Mouse (Mus musculus) CH12.LX (cell line): ENCODE measurements around the gene Hepacam2. TPM values are rescaled to one million over a fixed set of nuclear protein-coding genes. Genes with fewer than 3 reads are reported as not detected.
A peak's percentile ranks its signal among the peaks of the same experiment; 100 is the strongest.

Experiments used
- DNase-seq: peaks from one replicate; pipeline ENCODE4 v3.0.0-alpha.2; 2013; ENCODE audit errors: extremely low read depth
- H3K27ac ChIP-seq: 2 replicates; pipeline ENCODE4 v1.5.1; 2012; ENCODE audit warnings: low read depth, mild to moderate bottlenecking, control low read depth, moderate library complexity; ENCODE audit not compliant: insufficient read depth
- H3K27me3 ChIP-seq: replicated peaks from 2 replicates; pipeline ENCODE3; 2012; ENCODE audit warnings: inconsistent platforms
- H3K36me3 ChIP-seq, 2 experiments: replicated peaks in 1 of 2; 2 replicates each; pipeline versions ENCODE3 to v1.6.1; 2012; ENCODE audit warnings: inconsistent platforms in 1 of 2, low read length in 1 of 2, mild to moderate bottlenecking in 1 of 2, mixed read lengths in 1 of 2, moderate library complexity in 1 of 2; ENCODE audit not compliant: control insufficient read depth in 1 of 2, insufficient read depth in 1 of 2
- H3K4me1 ChIP-seq, 2 experiments: 2 replicates each; pipeline ENCODE4 v1.6.1; 2012; ENCODE audit warnings: inconsistent platforms in 1 of 2, moderate library complexity in 1 of 2; ENCODE audit not compliant: insufficient read depth in 2 of 2, control insufficient read depth in 1 of 2
- H3K4me2 ChIP-seq: 2 replicates; pipeline ENCODE4 v1.6.1; 2012; ENCODE audit warnings: low read depth, mild to moderate bottlenecking, control low read depth; ENCODE audit not compliant: poor library complexity, insufficient read depth, severe bottlenecking
- H3K4me3 ChIP-seq, 3 experiments: fragments of 150-350 bp in 1 of 3; sonication (generic) in 1 of 3; replicated peaks in 1 of 3; 2 replicates each; pipeline versions ENCODE3 to v1.5.1; 2011 to 2012; ENCODE audit warnings: low read depth in 2 of 3, low read length in 2 of 3, mild to moderate bottlenecking in 2 of 3, moderate library complexity in 2 of 3, control low read depth in 1 of 3, improper control_type of control experiment in 1 of 3, inconsistent platforms in 1 of 3, mixed read lengths in 1 of 3; ENCODE audit not compliant: poor library complexity in 1 of 3
- H3K79me2 ChIP-seq: replicated peaks from 2 replicates; pipeline ENCODE4 v1.6.1; 2012; ENCODE audit warnings: mild to moderate bottlenecking, moderate library complexity; ENCODE audit not compliant: control insufficient read depth, poor library complexity, insufficient read depth, severe bottlenecking; ENCODE audit errors: extremely low read depth
- H3K9ac ChIP-seq: 2 replicates; pipeline ENCODE4 v1.6.1; 2012; ENCODE audit warnings: low read depth, mild to moderate bottlenecking, control low read depth, moderate library complexity; ENCODE audit not compliant: insufficient read depth
- H3K9me3 ChIP-seq: replicated peaks from 2 replicates; pipeline ENCODE3; 2012; ENCODE audit warnings: low read length, inconsistent platforms, mixed read lengths
- BHLHE40 ChIP-seq: IDR thresholded peaks from 2 replicates; pipeline ENCODE4 v1.6.1; 2011; ENCODE audit warnings: mild to moderate bottlenecking, low read depth, low read length, improper control_type of control experiment
- EP300 ChIP-seq: IDR thresholded peaks from 2 replicates; pipeline ENCODE4 v1.6.1; 2011; ENCODE audit warnings: low read length, improper control_type of control experiment
- GABPA ChIP-seq: IDR thresholded peaks from 2 replicates; pipeline ENCODE4 v1.6.1; 2012; ENCODE audit warnings: low read depth, low read length, improper control_type of control experiment, inconsistent platforms; ENCODE audit not compliant: insufficient replicate concordance
- IRF4 ChIP-seq: IDR thresholded peaks from 2 replicates; pipeline ENCODE4 v1.6.1; 2014; ENCODE audit warnings: low read depth, mild to moderate bottlenecking, inconsistent platforms, low read length, improper control_type of control experiment
- JUND ChIP-seq: conservative IDR thresholded peaks from 2 replicates; pipeline ENCODE4 v1.6.1; 2011; ENCODE audit warnings: low read depth, low read length, improper control_type of control experiment
- MAFK ChIP-seq: IDR thresholded peaks from 2 replicates; pipeline ENCODE4 v1.6.1; 2011; ENCODE audit warnings: low read length, improper control_type of control experiment; ENCODE audit not compliant: insufficient replicate concordance
- MXI1 ChIP-seq: IDR thresholded peaks from 2 replicates; pipeline ENCODE4 v1.6.1; 2011; ENCODE audit warnings: mild to moderate bottlenecking, low read depth, low read length, improper control_type of control experiment
- RCOR1 ChIP-seq: conservative IDR thresholded peaks from 2 replicates; pipeline ENCODE4 v1.6.1; 2012; ENCODE audit warnings: low read depth, mild to moderate bottlenecking, inconsistent platforms, low read length, improper control_type of control experiment
- SMC3 ChIP-seq: IDR thresholded peaks from 2 replicates; pipeline ENCODE4 v1.6.1; 2011; ENCODE audit warnings: low read depth, low read length, improper control_type of control experiment
- TBP ChIP-seq: conservative IDR thresholded peaks from 2 replicates; pipeline ENCODE4 v1.6.1; 2011; ENCODE audit warnings: low read depth, low read length, improper control_type of control experiment
- TCF12 ChIP-seq: IDR thresholded peaks from 2 replicates; pipeline ENCODE4 v1.6.1; 2014; ENCODE audit warnings: low read depth, mild to moderate bottlenecking, inconsistent platforms, low read length, improper control_type of control experiment
- USF2 ChIP-seq: conservative IDR thresholded peaks from 2 replicates; pipeline ENCODE4 v1.6.1; 2011; ENCODE audit warnings: low read depth, low read length, improper control_type of control experiment
- ZKSCAN1 ChIP-seq: IDR thresholded peaks from 2 replicates; pipeline ENCODE4 v1.6.1; 2012; ENCODE audit warnings: low read depth, inconsistent platforms, low read length, improper control_type of control experiment, borderline replicate concordance
- ZMIZ1 ChIP-seq: IDR thresholded peaks from 2 replicates; pipeline ENCODE4 v1.6.1; 2012; ENCODE audit warnings: low read depth, mild to moderate bottlenecking, inconsistent platforms, low read length, improper control_type of control experiment
- dilution Hi-C: fragments of 300-500 bp; cut with MboI; formaldehyde crosslinking; loops from 2 replicates; pipeline ENCODE4 v1.14.3; 2020; ENCODE audit warnings: low sequenced_read_pairs; ENCODE audit not compliant: extremely low pct_unique_long_range_greater_than_20kb, extremely low pct_ligation_motif_present
- in situ Hi-C: fragments of 300-500 bp; cut with MboI; formaldehyde crosslinking; loops from 3 replicates; pipeline ENCODE4 v1.14.3; 2019; ENCODE audit warnings: low sequenced_read_pairs, low pct_ligation_motif_present, low pct_unique_long_range_greater_than_20kb, mixed read lengths
- polyA plus RNA-seq: library from polyadenylated mRNA; unstranded; fragments of >175 nt; gene quantifications from 2 replicates; pipeline ENCODE4 v1.2.1, GENCODE M21; 2012; ENCODE audit warnings: low read depth; ENCODE audit not compliant: insufficient read length
- total RNA-seq, 2 experiments: library from RNA; depleted of rRNA; stranded (reverse); fragments of 300-350 nt in 1 of 2; fragments of >200 nt in 1 of 2; gene quantifications; 2 replicates each; pipeline ENCODE4 v1.2.3; 2012 to 2014

Gene Hepacam2
- total and polyA plus RNA-seq, 3 experiments: 13.3 to 50.7 (median 37.4) TPM

- no peak overlapping the region for H3K27ac ChIP-seq
- TF ChIP-seq USF2 (no peak), GABPA (no peak)
- no peak overlapping the region for H3K9ac ChIP-seq
- H3K79me2 ChIP-seq: no peaks in the 10 kb centered on the region
- dilution Hi-C loops (no loop called here), in situ Hi-C loops (no loop called here)
- peaks cover 9 to 48% of the 10 kb centered on the region in 2 experiments for H3K36me3 ChIP-seq
- no peak overlapping the region for H3K4me3 ChIP-seq
- no peak overlapping the region for H3K4me2 ChIP-seq
- H3K27me3 ChIP-seq: no peaks in the 10 kb centered on the region
- H3K9me3 ChIP-seq: no peaks in the 10 kb centered on the region
- peaks cover 2 to 3% of the 10 kb centered on the region in 2 experiments; a peak in 2 of 4 replicates for H3K4me1 ChIP-seq
- no peak for DNase-seq
Measured at GRCm38 (mm10) chr6:3487355-3487754, 10.7 kb downstream of the Hepacam2 start.

- H3K27me3 ChIP-seq: no peaks in the 10 kb centered on the region
- in situ Hi-C loops (no loop called here), dilution Hi-C loops (no loop called here)
- no peaks in the 10 kb centered on the region for H3K79me2 ChIP-seq
- no peak for TF ChIP-seq MAFK
- TF ChIP-seq SMC3: no peak
- no peak for TF ChIP-seq USF2
- TF ChIP-seq IRF4: no peak
- no peak for TF ChIP-seq JUND
- no peak for TF ChIP-seq ZKSCAN1
- no peak for TF ChIP-seq EP300
- no peak for TF ChIP-seq ZMIZ1
- TF ChIP-seq RCOR1: no peak
- TF ChIP-seq MXI1: no peak
- TF ChIP-seq TBP: no peak
- no peak overlapping the region for H3K27ac ChIP-seq
- H3K9ac ChIP-seq: no peak overlapping the region
- peaks cover 0 to 15% of the 10 kb centered on the region in 2 experiments; a peak in 2 of 4 replicates for H3K4me1 ChIP-seq
- H3K9me3 ChIP-seq: no peaks in the 10 kb centered on the region
- H3K36me3 ChIP-seq: peaks cover 9 to 64% of the 10 kb centered on the region in 2 experiments
- DNase-seq: no peak
- no peak overlapping the region for H3K4me2 ChIP-seq
- H3K4me3 ChIP-seq: no peak overlapping the region
Measured at GRCm38 (mm10) chr6:3485133-3485532, 13.0 kb downstream of the Hepacam2 start.

GRCm38 (mm10) chr6:3481705-3482104 is 16.4 kb downstream of the Hepacam2 start:
- Histone ChIP-seq H3K9me3 (no peaks in the 10 kb centered on the region), H3K27ac (no peak overlapping the region), H3K4me1 (peaks cover 0 to 15% of the 10 kb centered on the region in 2 experiments; a peak in 2 of 4 replicates), H3K79me2 (no peaks in the 10 kb centered on the region), H3K9ac (no peak overlapping the region), H3K36me3 (peaks cover 4 to 67% of the 10 kb centered on the region in 2 experiments), H3K27me3 (no peaks in the 10 kb centered on the region), H3K4me3 (no peak overlapping the region), H3K4me2 (no peak overlapping the region)
- in situ Hi-C loops: no loop called here
- peak; percentile 68; the same call in 1 of the 2 replicates for TF ChIP-seq EP300
- no peak for TF ChIP-seq MAFK
- TF ChIP-seq IRF4: peak; percentile 81
- no peak for TF ChIP-seq TCF12
- no peak for TF ChIP-seq BHLHE40
- DNase-seq: no peak
- dilution Hi-C loops: no loop called here
